ENCODE assay signal across 16 mouse cellular contexts in genomic region chr4:129324756-129325155, GRCm38 (mm10). TPM values are rescaled to one million over a fixed set of nuclear protein-coding genes. Genes with fewer than 3 reads are reported as not detected.
DNase-seq lines count a peak whose midpoint lies in the region; ATAC-seq lines count a peak whose summit lies in the region.
"Had no signal": no experiment of that assay in that cellular context is flagged by ENCODE, and none has a peak within 500 bp of the region (broad histone marks: within the 10 kb centered on the region; RNA-seq: fewer than 3 reads in every experiment).

No protein-coding gene starts in this region.

- peak; percentile 13 to 50 for DNase-seq in layer of hippocampus, adult 18-20 months (ENCODE audit: low spot score in 2 of 2)
- DNase-seq in layer of hippocampus, postnatal 14 days (ENCODE audit: low spot score in 2 of 2) = no peak
- DNase-seq in right cerebral cortex, adult 18-20 months = peak; percentile 39
- no peak for DNase-seq in right cerebral cortex, postnatal 14 days
- DNase-seq in NIH3T3 (ENCODE audit: low read depth) = peak; percentile 81
- peak; percentile 46 for DNase-seq in telencephalon, adult 2 months (ENCODE audit: low read depth, low spot score)
- DNase-seq: cerebellum, adult 11 months; cerebellum, postnatal 14 days; embryo, embryonic 11 days; gastrocnemius, postnatal 14 days; heart, postnatal 10 days had no signal

- ATAC-seq in granulocyte monocyte progenitor cell, adult 5-6 weeks (replicated peaks; ENCODE audit: poor library complexity, severe bottlenecking) = no peak
- ATAC-seq: activated CD4-positive, CD25-positive, alpha-beta regulatory T cell, adult 4 months; forebrain, embryonic 15.5 days; intestine, embryonic 15.5 days had no signal

RNA-seq across cellular contexts. Expression of gene Rbbp4, which starts 10.4 kb away (rescaled TPM):
- 100 to 1,000 TPM; 124 to 134 TPM for total RNA-seq in layer of hippocampus, adult 18-20 months (2021)
- total RNA-seq in layer of hippocampus, postnatal 14 days (2021) = 100 to 1,000 TPM; 130 to 131 TPM
- total RNA-seq in granulocyte monocyte progenitor cell, adult 5-6 weeks (2014; fragmentation: Nextera tagmentation) = 160 and 220 TPM in 2 replicates
- total RNA-seq in granulocyte monocyte progenitor cell, adult 5-6 weeks (2017) = 133 and 136 TPM in 2 replicates

RNA-seq across cellular contexts. Expression of gene Zbtb8os, which starts 10.7 kb away (rescaled TPM):
- 10 to 100 TPM; 27.4 to 31.6 TPM for total RNA-seq in layer of hippocampus, adult 18-20 months (2021)
- total RNA-seq in layer of hippocampus, postnatal 14 days (2021) = 10 to 100 TPM; 23.7 to 26.3 TPM
- total RNA-seq in granulocyte monocyte progenitor cell, adult 5-6 weeks (2014; fragmentation: Nextera tagmentation) = 87.7 and 90.3 TPM in 2 replicates
- 67.3 and 124 TPM in 2 replicates for total RNA-seq in granulocyte monocyte progenitor cell, adult 5-6 weeks (2017)

RNA-seq across cellular contexts. Expression of gene Sync, which starts 37.3 kb away (rescaled TPM):
- total RNA-seq in layer of hippocampus, adult 18-20 months (2021) = under 1 TPM; 0.99 TPM
- total RNA-seq in layer of hippocampus, postnatal 14 days (2021) = 1 to 10 TPM; 1.2 TPM
- total RNA-seq in granulocyte monocyte progenitor cell, adult 5-6 weeks (2014; fragmentation: Nextera tagmentation) = not detected in 2 replicates
- not detected in 2 replicates for total RNA-seq in granulocyte monocyte progenitor cell, adult 5-6 weeks (2017)
- total RNA-seq: CH12.LX had no signal

RNA-seq across cellular contexts. Expression of gene Zbtb8a, which starts 53.2 kb away (rescaled TPM):
- 1 to 10 TPM; 3.2 to 3.5 TPM for total RNA-seq in layer of hippocampus, adult 18-20 months (2021)
- 1 to 10 TPM; 6.1 to 6.3 TPM for total RNA-seq in layer of hippocampus, postnatal 14 days (2021)
- 0.30 and 5.4 TPM in 2 replicates for total RNA-seq in granulocyte monocyte progenitor cell, adult 5-6 weeks (2014; fragmentation: Nextera tagmentation)
- 6.9 and 7.6 TPM in 2 replicates for total RNA-seq in granulocyte monocyte progenitor cell, adult 5-6 weeks (2017)

Comparison
In these comparisons a context has a peak if more than half of its experiments do, and no peak if none do; other contexts are left out.
1. DNase-seq: peak in layer of hippocampus, adult 18-20 months (2 of 2), right cerebral cortex, adult 18-20 months (single experiment), NIH3T3 (single experiment) and telencephalon, adult 2 months (single experiment); none in layer of hippocampus, postnatal 14 days (0 of 2) and right cerebral cortex, postnatal 14 days (single experiment).